Mouse (Mus musculus) embryonic facial prominence, embryonic 11.5 days (tissue): ENCODE measurements around the gene Foxq1. TPM values are rescaled to one million over a fixed set of nuclear protein-coding genes. Genes with fewer than 3 reads are reported as not detected.

Experiments used
- ATAC-seq: fragments of 200-750 bp; cut with Nextera tagmentation; replicated peaks from 2 replicates; pipeline ENCODE4 v1.8.0; 2017; ENCODE audit warnings: low read depth; ENCODE audit not compliant: insufficient number of reproducible peaks, low FRiP score, low TSS enrichment
- DNase-seq: peaks from one replicate; pipeline ENCODE4 v3.0.0-alpha.2; 2015; ENCODE audit warnings: low spot score
- H3K27ac ChIP-seq: fragments of 300-500 bp; sonication (generic); replicated peaks from 2 replicates; pipeline ENCODE4 v1.5.1; 2014; ENCODE audit warnings: mild to moderate bottlenecking, low read depth, low read length, control low read depth
- H3K27me3 ChIP-seq: fragments of 300-500 bp; sonication (generic); 2 replicates; pipeline ENCODE4 v1.6.1; 2014; ENCODE audit warnings: mild to moderate bottlenecking, low read length, moderate library complexity, mixed read lengths; ENCODE audit not compliant: control insufficient read depth, insufficient read depth
- H3K36me3 ChIP-seq: fragments of 300-500 bp; sonication (generic); replicated peaks from 2 replicates; pipeline ENCODE4 v1.6.1; 2014; ENCODE audit warnings: low read depth, mild to moderate bottlenecking, low read length, moderate library complexity, mixed read lengths; ENCODE audit not compliant: control insufficient read depth, insufficient read depth
- H3K4me1 ChIP-seq: fragments of 300-500 bp; sonication (generic); 2 replicates; pipeline ENCODE4 v1.6.1; 2014; ENCODE audit warnings: low read length, mixed read lengths; ENCODE audit not compliant: control insufficient read depth, insufficient read depth
- H3K4me2 ChIP-seq: fragments of 300-500 bp; sonication (generic); 2 replicates; pipeline ENCODE4 v1.6.1; 2014; ENCODE audit warnings: low read depth, mild to moderate bottlenecking, control low read depth, low read length, moderate library complexity
- H3K4me3 ChIP-seq: fragments of 300-500 bp; sonication (generic); 2 replicates; pipeline ENCODE4 v1.5.1; 2014; ENCODE audit warnings: low read depth, low read length, control low read depth
- H3K9ac ChIP-seq: fragments of 300-500 bp; sonication (generic); replicated peaks from 2 replicates; pipeline ENCODE4 v1.6.1; 2014; ENCODE audit warnings: mild to moderate bottlenecking, control low read depth, low read length
- H3K9me3 ChIP-seq: fragments of 300-500 bp; sonication (generic); replicated peaks from 2 replicates; pipeline ENCODE4 v1.6.1; 2016; ENCODE audit warnings: mild to moderate bottlenecking, low read length, inconsistent platforms, mixed read lengths; ENCODE audit not compliant: control insufficient read depth
- WGBS: fragments of 180-500 bp; shearing (Covaris S2); extraction: QIAGEN DNeasy Blood & Tissue Kit; methylation state at CpG from one replicate; pipeline ENCODE4 v1.1.7; 2014; 5-methylcytosine and 5-hydroxymethylcytosine counted together
- polyA plus RNA-seq: library from polyadenylated mRNA; unstranded; fragments of >200 nt; fragmentation: Nextera tagmentation; extraction: Ambion mirVana; gene quantifications from 2 replicates; pipeline ENCODE4 v1.2.1, GENCODE M21; 2014

Gene Foxq1
- polyA plus RNA-seq, 1 experiment from 2014 or later, result 0.93 TPM

DNA sequence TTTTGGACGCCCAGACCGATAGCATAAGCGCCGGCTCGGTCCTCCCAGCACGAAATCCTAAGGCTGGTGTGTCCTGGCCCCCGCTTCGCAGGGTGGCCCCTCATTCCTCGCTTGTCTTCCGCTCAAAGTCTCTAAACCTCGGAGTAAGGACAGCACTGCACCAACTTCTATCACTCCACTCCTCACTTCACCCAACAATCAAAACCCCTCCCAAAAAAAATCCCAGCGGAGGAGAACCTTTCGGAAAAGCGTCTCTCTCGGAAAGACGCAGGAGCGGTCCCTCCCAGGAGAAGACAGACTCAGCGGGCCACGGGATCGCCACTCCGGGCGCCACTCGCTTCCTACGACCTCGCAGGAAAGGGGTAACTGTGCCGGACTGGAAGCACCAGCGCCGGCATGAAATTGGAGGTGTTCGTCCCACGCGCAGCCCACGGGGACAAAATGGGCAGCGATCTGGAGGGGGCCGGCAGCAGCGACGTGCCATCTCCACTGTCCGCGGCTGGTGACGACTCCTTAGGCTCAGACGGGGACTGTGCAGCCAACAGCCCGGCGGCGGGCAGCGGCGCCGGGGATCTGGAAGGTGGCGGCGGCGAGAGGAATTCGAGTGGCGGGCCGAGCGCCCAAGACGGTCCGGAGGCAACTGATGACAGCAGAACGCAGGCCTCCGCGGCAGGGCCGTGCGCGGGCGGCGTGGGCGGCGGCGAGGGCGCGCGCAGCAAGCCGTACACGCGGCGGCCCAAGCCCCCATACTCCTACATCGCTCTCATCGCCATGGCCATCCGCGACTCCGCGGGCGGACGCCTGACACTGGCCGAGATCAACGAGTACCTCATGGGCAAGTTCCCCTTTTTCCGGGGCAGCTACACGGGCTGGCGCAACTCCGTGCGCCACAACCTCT lies 2.8 kb downstream of the Foxq1 start, which contains the start of gene A530084C06Rik:
TSS of gene A530084C06Rik (minus strand) at position 813 of the 898 bp plus-strand sequence.
- under 1% methylated on average over 71 of the region's 88 CpGs for WGBS
- ATAC-seq, result peak; percentile 46
- H3K4me1 ChIP-seq, result no peaks in the 10 kb centered on the region
- peak within 1 kb of the TSS; percentile 39 for H3K9ac ChIP-seq
- DNase-seq, result no peak
- no peaks in the 10 kb centered on the region for H3K9me3 ChIP-seq
- peak within 1 kb of the TSS; percentile 60 for H3K4me3 ChIP-seq
- H3K36me3 ChIP-seq, result no peaks in the 10 kb centered on the region
- H3K27ac ChIP-seq, result no peak within 1 kb of the TSS
- H3K27me3 ChIP-seq, result peaks cover 70% of the 10 kb centered on the region
- peak within 1 kb of the TSS; percentile 98 for H3K4me2 ChIP-seq

DNA sequence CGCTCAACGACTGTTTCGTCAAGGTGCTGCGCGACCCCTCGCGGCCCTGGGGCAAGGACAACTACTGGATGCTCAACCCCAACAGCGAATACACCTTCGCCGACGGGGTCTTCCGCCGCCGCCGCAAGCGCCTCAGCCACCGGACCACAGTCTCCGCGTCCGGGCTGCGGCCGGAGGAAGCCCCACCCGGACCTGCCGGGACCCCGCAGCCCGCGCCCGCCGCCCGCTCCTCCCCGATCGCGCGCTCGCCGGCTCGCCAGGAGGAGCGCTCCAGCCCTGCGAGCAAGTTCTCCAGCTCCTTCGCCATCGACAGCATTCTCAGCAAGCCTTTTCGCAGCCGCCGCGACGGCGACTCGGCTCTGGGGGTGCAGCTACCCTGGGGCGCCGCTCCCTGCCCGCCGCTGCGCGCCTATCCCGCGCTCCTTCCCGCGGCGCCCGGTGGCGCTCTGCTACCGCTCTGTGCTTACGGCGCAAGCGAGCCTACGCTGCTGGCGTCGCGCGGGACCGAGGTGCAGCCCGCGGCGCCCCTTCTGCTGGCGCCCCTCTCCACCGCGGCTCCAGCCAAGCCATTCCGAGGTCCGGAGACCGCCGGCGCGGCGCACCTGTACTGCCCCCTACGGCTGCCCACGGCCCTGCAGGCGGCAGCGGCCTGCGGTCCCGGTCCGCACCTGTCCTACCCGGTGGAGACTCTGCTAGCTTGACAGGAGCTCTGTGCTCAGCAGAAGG lies 3.6 kb downstream of the Foxq1 start:
- H3K9ac ChIP-seq, result peak overlapping the region; percentile 39
- H3K27ac ChIP-seq, result no peak overlapping the region
- peaks cover 73% of the 10 kb centered on the region for H3K27me3 ChIP-seq
- H3K4me2 ChIP-seq, result peak overlapping the region; percentile 98
- under 1% methylated on average over 86 of the region's 92 CpGs for WGBS
- H3K4me1 ChIP-seq, result no peaks in the 10 kb centered on the region
- ATAC-seq, result peak; percentile 86
- H3K9me3 ChIP-seq, result no peaks in the 10 kb centered on the region
- peak overlapping the region; percentile 60 for H3K4me3 ChIP-seq
- H3K36me3 ChIP-seq, result no peaks in the 10 kb centered on the region
- DNase-seq, result peak; percentile 76

DNA sequence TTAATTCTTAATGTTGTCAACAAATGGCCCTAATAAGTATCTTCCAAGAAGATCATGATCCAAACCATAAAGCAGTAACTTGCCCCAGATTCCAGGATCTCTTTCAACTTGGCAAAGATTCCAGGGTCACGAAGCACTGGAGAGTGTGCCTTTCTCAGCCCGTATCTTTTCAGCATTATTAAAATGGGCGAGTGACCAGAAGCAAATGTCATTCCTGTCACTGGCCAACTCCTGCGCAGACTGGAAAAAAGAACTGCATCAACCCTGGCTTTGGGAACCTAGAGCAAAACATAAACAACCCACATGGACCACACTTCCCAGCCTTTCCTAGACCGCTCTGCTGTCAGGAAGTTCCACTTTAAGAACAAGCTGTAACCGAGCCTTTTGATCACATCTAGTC lies 8.5 kb downstream of the Foxq1 start:
- H3K36me3 ChIP-seq, result no peaks in the 10 kb centered on the region
- DNase-seq (no peak), ATAC-seq (no peak)
- no peak overlapping the region for H3K9ac ChIP-seq
- H3K27me3 ChIP-seq, result peaks cover 37% of the 10 kb centered on the region
- no peaks in the 10 kb centered on the region for H3K4me1 ChIP-seq
- no peak overlapping the region for H3K4me3 ChIP-seq
- no peaks in the 10 kb centered on the region for H3K9me3 ChIP-seq
- H3K27ac ChIP-seq, result no peak overlapping the region
- no peak overlapping the region for H3K4me2 ChIP-seq
- WGBS, result 59% methylated on average over 6 of the region's 6 CpGs

DNA sequence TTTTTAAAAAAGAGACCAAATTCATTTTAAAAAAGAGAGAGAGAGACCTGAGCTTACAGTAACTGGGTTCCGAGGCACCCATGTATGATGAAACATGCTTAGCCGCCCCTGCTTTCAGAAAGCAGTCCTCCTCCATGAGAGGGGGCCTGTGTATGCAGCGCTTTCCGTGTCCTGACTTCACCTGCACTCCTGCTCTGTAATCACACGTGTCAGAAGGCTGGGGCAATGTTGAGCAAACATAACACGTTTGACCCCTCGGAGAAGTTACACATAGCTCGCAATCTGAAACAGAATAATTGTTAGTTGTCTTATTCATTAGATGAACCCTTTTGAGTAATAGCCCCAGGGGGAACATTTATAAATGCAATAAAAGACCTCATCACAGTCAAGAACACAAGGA lies 11.2 kb downstream of the Foxq1 start:
- no peak overlapping the region for H3K4me2 ChIP-seq
- H3K36me3 ChIP-seq, result no peaks in the 10 kb centered on the region
- H3K9ac ChIP-seq, result no peak overlapping the region
- H3K9me3 ChIP-seq, result no peaks in the 10 kb centered on the region
- H3K27me3 ChIP-seq, result peaks cover 14% of the 10 kb centered on the region
- no peaks in the 10 kb centered on the region for H3K4me1 ChIP-seq
- DNase-seq, result no peak
- no peak for ATAC-seq
- no peak overlapping the region for H3K4me3 ChIP-seq
- 76% methylated on average over 8 of the region's 8 CpGs for WGBS
- no peak overlapping the region for H3K27ac ChIP-seq

DNA sequence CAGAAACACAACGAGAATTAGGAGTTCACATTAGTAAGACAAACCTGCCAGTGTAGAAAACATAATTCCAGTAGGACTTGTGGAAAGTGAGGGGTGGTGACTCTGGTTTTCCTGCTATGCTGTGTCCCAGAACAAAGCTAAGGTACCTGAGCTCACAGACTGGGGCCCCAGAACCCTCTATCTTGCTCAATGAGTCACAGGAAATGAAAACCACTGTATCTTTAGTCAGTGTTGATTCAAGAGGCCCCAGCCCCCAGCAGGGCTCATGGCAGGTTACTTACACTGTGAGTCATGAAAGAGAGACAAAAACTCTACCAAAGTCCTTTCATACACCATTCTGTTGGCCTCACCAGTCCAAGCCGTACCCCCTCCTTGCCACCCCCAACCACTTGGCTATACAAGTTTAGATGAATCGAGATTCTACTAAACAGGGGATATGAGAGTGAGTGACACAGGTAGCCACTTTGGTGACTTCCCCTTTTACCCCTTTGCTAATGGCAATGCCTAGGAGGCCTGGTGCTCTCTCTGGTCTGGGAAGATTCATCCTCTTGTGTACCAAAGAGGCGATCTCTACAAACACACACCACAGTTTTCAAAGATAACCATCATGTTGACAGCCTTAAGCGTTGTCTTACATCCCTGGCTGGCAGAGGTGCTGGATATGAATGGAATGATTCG lies 11.8 kb downstream of the Foxq1 start:
- no peak for ATAC-seq
- WGBS, result 82% methylated on average over 6 of the region's 6 CpGs
- Histone ChIP-seq H3K27me3 (peaks cover 7% of the 10 kb centered on the region), H3K9ac (no peak overlapping the region), H3K4me3 (no peak overlapping the region), H3K36me3 (no peaks in the 10 kb centered on the region), H3K4me2 (no peak overlapping the region), H3K4me1 (no peaks in the 10 kb centered on the region), H3K9me3 (no peaks in the 10 kb centered on the region), H3K27ac (no peak overlapping the region)
- DNase-seq, result no peak

DNA sequence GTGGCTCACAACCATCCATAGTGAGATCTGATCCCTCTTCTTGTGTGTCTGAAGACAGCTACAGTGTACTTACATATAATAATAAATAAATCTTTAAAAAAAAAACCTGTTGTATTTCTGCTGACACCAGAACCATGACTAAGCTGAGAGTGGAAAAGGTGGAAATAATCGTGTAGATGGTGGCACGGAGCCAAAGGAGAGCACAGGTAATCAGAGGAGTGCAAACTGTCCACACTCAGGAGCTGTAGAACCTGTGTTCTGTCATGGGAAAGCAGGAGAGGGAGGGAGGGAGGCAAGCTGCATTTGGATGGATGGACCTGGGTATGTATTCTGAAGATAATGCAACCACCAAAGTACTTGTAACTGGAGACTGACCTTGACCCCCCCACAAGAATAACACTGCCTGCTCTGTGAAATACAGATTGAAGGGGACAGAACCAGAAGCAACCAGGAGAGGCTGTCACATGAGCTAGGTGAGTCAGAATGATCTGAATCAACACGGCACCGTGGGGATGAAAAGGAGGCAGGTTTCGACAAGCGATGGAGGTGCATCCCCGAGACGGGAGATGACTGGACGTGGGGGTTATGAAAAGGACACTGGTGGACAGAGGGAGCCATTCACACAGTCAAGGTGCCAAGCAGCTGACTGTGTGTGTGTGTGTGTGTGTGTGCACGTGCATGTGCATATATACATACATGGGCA lies 17.0 kb downstream of the Foxq1 start:
- Histone ChIP-seq H3K27me3 (no peaks in the 10 kb centered on the region), H3K4me2 (no peak overlapping the region), H3K4me1 (no peaks in the 10 kb centered on the region), H3K9me3 (no peaks in the 10 kb centered on the region), H3K27ac (no peak overlapping the region), H3K36me3 (no peaks in the 10 kb centered on the region), H3K4me3 (no peak overlapping the region), H3K9ac (no peak overlapping the region)
- DNase-seq (no peak), ATAC-seq (no peak)
- 82% methylated on average over 10 of the region's 10 CpGs for WGBS

DNA sequence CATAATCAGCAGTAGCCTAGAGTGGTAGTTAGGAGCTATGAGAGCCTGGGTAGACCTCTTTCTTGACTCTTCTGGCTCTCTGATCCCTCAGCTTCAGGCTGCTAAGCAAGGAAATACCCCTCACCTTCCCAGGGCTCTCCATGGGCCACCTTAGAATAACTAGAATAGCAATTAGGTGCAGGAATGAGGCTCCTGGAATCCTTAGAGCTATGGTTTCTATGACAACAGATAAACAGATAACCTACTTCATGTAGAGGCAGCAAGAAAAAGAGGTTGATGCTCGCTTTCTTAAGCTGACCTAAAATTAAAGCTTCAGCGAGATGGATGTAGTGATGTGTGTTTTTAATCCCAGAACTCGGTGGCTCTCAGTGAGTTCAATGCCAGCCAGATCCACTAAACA lies 18.7 kb downstream of the Foxq1 start:
- Histone ChIP-seq H3K4me1 (no peaks in the 10 kb centered on the region), H3K9me3 (no peaks in the 10 kb centered on the region), H3K4me3 (no peak overlapping the region), H3K36me3 (no peaks in the 10 kb centered on the region), H3K4me2 (no peak overlapping the region), H3K27ac (no peak overlapping the region), H3K27me3 (no peaks in the 10 kb centered on the region), H3K9ac (no peak overlapping the region)
- no peak for ATAC-seq
- no peak for DNase-seq
- 68% methylated on average over 3 of the region's 3 CpGs for WGBS
